Mouse (Mus musculus) liver, adult 10 weeks (tissue): ENCODE data around the gene Klhdc3. TPM values are rescaled to one million over a fixed set of nuclear protein-coding genes. Genes with fewer than 3 reads are reported as not detected.

Experiments
- polyA plus RNA-seq: library from polyadenylated mRNA; stranded (reverse); fragments of 350-450 nt; fragmentation: Illumina TruSeq; extraction: RNeasy Lipid Tissue Mini Kit (QIAGEN cat#74804); gene quantifications from one replicate; pipeline ENCODE4 v1.2.3, GENCODE M21; 2014; ENCODE audit warnings: low read depth, low replicate concordance

The Klhdc3 gene
- polyA plus RNA-seq: 6.7 TPM

GRCm38 (mm10) chr17:46680760-46681373 is at the start of gene Klhdc3:
Klhdc3 (minus strand) TSS chr17:46680914.

DNA sequence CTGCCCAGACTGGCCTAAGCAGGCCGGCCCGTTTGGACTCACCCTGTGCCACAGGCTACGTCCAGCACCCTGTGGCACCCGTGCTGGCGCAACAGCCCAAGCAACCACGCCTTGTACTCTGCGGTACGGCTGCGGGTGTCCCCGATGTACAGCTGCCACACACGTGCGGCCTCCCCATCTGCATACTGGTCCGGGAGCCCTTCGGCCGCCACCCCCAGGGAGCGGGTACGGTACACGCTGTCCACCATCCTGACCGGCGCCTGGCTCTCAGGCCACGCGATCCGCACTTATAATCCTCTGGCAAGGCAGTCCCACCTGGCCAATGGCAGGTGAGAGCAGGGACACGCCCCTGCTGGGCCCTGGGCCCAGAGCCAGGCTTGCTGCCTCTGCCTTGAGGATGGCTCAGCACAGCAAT is 48.2 kb upstream of the Klhdc3 start, which contains the start of gene Gnmt:
Gene Gnmt, minus strand, starts transcription at position 265 of the 415 bp plus-strand sequence.

DNA sequence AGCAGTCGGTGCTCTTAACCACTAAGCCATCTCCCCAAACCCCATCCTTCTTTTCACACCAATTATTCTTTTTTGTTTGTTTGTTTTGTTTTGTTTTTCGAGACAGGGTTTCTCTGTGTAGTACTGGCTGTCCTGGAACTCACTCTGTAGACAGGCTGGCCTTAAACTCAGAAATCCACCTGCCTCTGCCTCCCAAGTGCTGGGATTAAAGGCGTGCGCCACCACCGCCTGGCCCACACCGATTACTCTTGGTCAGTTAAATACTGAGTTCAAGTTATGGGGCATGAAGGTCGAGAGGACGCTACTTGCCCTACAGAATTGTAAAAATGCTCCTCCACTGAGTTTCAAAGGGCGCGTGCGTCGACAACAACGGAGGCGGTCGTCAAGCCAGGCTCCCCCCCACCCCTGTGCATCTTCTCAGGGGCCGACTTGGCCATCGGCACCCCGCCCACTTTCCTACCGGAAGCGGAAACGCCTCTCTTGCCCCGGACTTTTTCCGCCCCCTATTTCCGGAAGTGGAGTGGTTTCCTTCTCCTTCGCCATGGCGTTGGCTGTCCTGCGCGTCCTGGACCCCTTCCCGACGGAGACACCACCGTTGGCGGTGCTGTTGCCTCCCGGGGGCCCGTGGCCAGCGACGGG is 30.4 kb upstream of the Klhdc3 start, which contains the start of gene Pex6:
Gene Pex6, plus strand, starts transcription at position 505 of the 639 bp plus-strand sequence.

GRCm38 (mm10) chr17:46704887-46705835 is 24.4 kb upstream of the Klhdc3 start, which contains the start of gene Ppp2r5d:
Ppp2r5d (minus strand) TSS chr17:46705111.

GRCm38 (mm10) chr17:46678416-46678815 is 2.3 kb downstream of the Klhdc3 start, which contains the start of gene Mea1:
Mea1 (plus strand) TSS chr17:46678793.

GRCm38 (mm10) chr17:46673850-46674529 is 6.7 kb downstream of the Klhdc3 start, which contains the start of gene Rrp36:
Rrp36 (minus strand) TSS chr17:46674352.

DNA sequence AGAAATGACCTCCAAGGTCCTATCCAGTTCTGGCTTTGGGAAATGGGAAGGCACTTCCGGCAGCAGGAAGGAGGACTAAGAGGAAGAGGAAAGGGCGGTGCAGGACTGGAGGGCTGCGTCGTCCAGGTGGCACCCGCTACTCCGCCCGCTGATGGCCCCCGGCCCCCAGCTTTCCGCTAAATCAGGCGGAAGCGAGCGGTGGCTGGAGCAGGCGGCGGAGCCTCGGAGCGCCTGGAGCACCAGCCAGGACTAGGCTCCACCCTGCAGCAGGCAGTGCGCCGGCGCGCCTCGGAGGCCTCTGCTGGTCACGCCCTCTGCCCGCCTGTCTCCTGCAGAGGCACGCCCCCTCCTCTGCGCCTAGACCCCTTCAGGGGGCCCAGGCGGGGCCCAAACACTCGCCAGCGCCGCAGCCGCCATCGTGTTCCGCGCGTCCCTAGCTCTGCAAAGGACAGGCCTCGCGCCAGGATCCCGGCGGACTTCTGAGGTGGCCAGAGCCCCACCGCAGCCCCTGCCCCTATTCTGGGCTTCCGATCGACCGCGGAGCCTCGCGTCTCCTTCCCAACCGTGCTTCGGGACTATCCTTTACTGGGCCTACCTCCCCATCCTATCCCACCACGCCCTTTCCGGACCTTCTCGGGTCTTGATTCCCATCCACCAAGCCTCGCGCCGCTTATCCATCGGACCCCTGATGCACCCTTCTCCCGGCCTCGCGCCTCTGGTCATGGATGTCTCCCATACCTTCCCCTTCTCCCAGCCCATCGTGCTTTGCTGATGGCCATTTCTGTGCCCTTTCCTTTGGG is 30.3 kb downstream of the Klhdc3 start, which contains the start of gene Cul7:
Gene Cul7, plus strand, starts transcription at position 106 of the 800 bp plus-strand sequence.

GRCm38 (mm10) chr17:46645561-46646321 is 35.0 kb downstream of the Klhdc3 start, which contains the start of the genes Klc4 and Mrpl2:
Klc4 (minus strand) TSS chr17:46646022.
Mrpl2 (plus strand) TSS chr17:46646229.

DNA sequence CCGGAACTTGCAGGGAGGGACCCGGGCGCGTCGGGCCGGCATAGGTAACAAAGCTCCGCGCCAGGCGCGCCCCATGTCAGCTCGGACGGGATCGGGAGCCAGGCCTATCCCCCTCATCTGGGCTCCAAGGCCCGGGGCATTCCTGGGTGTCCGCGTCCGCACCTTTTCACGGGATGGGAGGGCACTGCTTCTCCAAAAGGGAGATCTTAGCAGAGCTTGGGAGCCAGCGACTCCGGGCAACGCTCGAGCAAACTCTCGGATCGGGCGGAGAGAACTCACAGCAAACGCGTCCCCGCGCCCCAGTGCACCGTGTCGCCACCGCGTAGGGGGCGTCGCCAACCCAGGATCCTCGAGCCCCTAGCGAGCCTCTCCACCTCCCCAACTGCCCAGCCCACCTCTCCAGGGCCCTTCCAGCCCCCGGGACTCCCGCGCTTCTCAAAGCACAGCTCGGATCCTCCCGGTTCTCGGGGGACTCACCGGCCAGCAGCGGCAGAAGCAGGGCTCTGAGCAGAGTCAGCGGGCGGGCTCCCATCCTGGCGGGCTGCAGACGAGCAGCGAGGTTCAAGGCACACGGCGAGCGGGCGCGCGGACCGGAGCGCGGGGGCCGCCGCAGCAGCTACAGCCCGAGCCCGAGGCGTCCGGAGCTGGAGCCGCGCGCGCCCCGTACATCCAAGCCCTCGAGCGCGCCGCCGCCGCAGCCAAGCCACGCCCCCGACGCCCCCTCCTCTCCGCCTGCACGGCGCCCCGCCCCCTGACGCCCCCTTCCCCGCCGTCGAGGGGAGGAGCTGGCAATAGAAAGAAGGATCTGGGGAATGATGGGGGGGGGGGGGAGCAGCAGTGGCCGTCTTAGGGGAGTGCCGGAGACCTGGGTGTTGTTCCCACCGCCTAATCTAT is 51.7 kb downstream of the Klhdc3 start, which contains the start of gene Ptk7:
Gene Ptk7, minus strand, starts transcription at position 714 of the 894 bp plus-strand sequence.

Other genes starting within 250 kb of the Klhdc3 start
- gene Slc22a7, start 242.5 kb downstream of the Klhdc3 start, polyA plus RNA-seq: 3.3 TPM
- gene Ttbk1, start 193.2 kb downstream of the Klhdc3 start, polyA plus RNA-seq: 0.05 TPM
- gene Dnph1, start 184.2 kb downstream of the Klhdc3 start, polyA plus RNA-seq: 3.6 TPM
- gene Cul9, start 134.5 kb downstream of the Klhdc3 start, polyA plus RNA-seq: 0.87 TPM
- 0.29 TPM for gene Srf, start 124.7 kb downstream of the Klhdc3 start, polyA plus RNA-seq
- not detected for gene Ptk7, start 51.4 kb downstream of the Klhdc3 start, polyA plus RNA-seq
- 1.0 TPM for gene Klc4, start 34.9 kb downstream of the Klhdc3 start, polyA plus RNA-seq
- 3.9 TPM for gene Mrpl2, start 34.7 kb downstream of the Klhdc3 start, polyA plus RNA-seq
- 0.19 TPM for gene Cul7, start 30.6 kb downstream of the Klhdc3 start, polyA plus RNA-seq
- gene Rrp36, start 6.6 kb downstream of the Klhdc3 start, polyA plus RNA-seq: 3.1 TPM
- 11.7 TPM for gene Mea1, start 2.1 kb downstream of the Klhdc3 start, polyA plus RNA-seq
- 6.5 TPM for gene Ppp2r5d, start 24.2 kb upstream of the Klhdc3 start, polyA plus RNA-seq
- gene Pex6, start 30.5 kb upstream of the Klhdc3 start, polyA plus RNA-seq: 0.90 TPM
- 173 TPM for gene Gnmt, start 48.3 kb upstream of the Klhdc3 start, polyA plus RNA-seq
- gene Cnpy3, start 71.3 kb upstream of the Klhdc3 start, polyA plus RNA-seq: 2.3 TPM
- not detected for gene Ptcra, start 82.8 kb upstream of the Klhdc3 start, polyA plus RNA-seq
- gene 2310039H08Rik, start 91.7 kb upstream of the Klhdc3 start, polyA plus RNA-seq: 19.9 TPM
- gene Rpl7l1, start 101.8 kb upstream of the Klhdc3 start, polyA plus RNA-seq: 34.9 TPM
- gene Bicral, start 177.6 kb upstream of the Klhdc3 start, polyA plus RNA-seq: 5.4 TPM
- gene Tbcc, start 209.8 kb upstream of the Klhdc3 start, polyA plus RNA-seq: 2.1 TPM
- not detected for gene Prph2, start 229.5 kb upstream of the Klhdc3 start, polyA plus RNA-seq